Mouse (Mus musculus): Measurements from ENCODE around the gene Olfr532. TPM values are rescaled to one million over a fixed set of nuclear protein-coding genes. Genes with fewer than 3 reads are reported as not detected.
"Not testable (repeated sequence)": the region's sequence is repeated elsewhere in the genome, so short reads cannot be mapped to it uniquely, and the experiment has no call there.

The Olfr532 gene
- not detected for total RNA-seq (2021)
- long read RNA-seq, experiment 1, result 0 reads
- long read RNA-seq, experiment 2, result 0 reads

- DNase-seq (ENCODE audit: low spot score in 2 of 2), result no peak
These were observed at the start of gene Olfr532 for GRCm38 (mm10) chr7:140421539-140421938. Olfr532 (minus strand) TSS chr7:140421639.

- not testable (repeated sequence) for DNase-seq (ENCODE audit: low spot score in 2 of 2)
These were observed 41.6 kb upstream of the Olfr532 start, which contains the start of gene Olfr533 for GRCm38 (mm10) chr7:140463070-140463469. Olfr533 (plus strand) TSS chr7:140463370.

- DNase-seq (ENCODE audit: low spot score in 2 of 2), result no peak
These were observed 21.7 kb upstream of the Olfr532 start for GRCm38 (mm10) chr7:140443141-140443540.

- no peak for DNase-seq (ENCODE audit: low spot score in 2 of 2)
These were observed 18.6 kb downstream of the Olfr532 start, which contains the start of gene Olfr531 for GRCm38 (mm10) chr7:140402818-140403217. Olfr531 (minus strand) TSS chr7:140402918.

- DNase-seq (ENCODE audit: low spot score in 2 of 2), result no peak
These were observed 44.5 kb downstream of the Olfr532 start for GRCm38 (mm10) chr7:140376911-140377310.

GRCm38 (mm10) chr7:140376231-140376630, 45.2 kb downstream of the Olfr532 start, which contains the start of gene Olfr530:
Olfr530 (minus strand) TSS chr7:140376331.
- no peak for DNase-seq (ENCODE audit: low spot score in 2 of 2)

GRCm38 (mm10) chr7:140374300-140374699, 47.1 kb downstream of the Olfr532 start:
- no peak for DNase-seq (ENCODE audit: low spot score in 2 of 2)

Other genes with a start within 250 kb of the Olfr532 start
- gene Olfr523, start 248.4 kb downstream of the Olfr532 start, total RNA-seq (2021), result not detected
- gene Olfr524, start 215.7 kb downstream of the Olfr532 start, total RNA-seq (2021), result not detected
- under 1 TPM in 1 of 2 experiments, not detected in 1; 0.16 TPM for gene Cd163l1, start 203.4 kb downstream of the Olfr532 start, total RNA-seq (2021)
- not detected for gene 5830411N06Rik, start 174.4 kb downstream of the Olfr532 start, total RNA-seq (2021)
- not detected for gene Olfr525, start 100.8 kb downstream of the Olfr532 start, total RNA-seq (2021)
- not detected for gene Olfr527, start 87.6 kb downstream of the Olfr532 start, total RNA-seq (2021)
- gene Olfr60, start 60.0 kb downstream of the Olfr532 start, total RNA-seq (2021), result not detected
- not detected for gene Olfr530, start 45.3 kb downstream of the Olfr532 start, total RNA-seq (2021)
- gene Olfr531, start 18.7 kb downstream of the Olfr532 start, total RNA-seq (2021), result not detected
- not detected for gene Olfr533, start 41.7 kb upstream of the Olfr532 start, total RNA-seq (2021)
- not detected for gene Olfr535, start 62.6 kb upstream of the Olfr532 start, total RNA-seq (2021)
- gene Olfr536, start 85.8 kb upstream of the Olfr532 start, total RNA-seq (2021), result not detected
- not detected for gene Olfr538, start 146.2 kb upstream of the Olfr532 start, total RNA-seq (2021)
- gene Olfr46, start 179.6 kb upstream of the Olfr532 start, total RNA-seq (2021), result not detected
- not detected for gene Olfr61, start 207.3 kb upstream of the Olfr532 start, total RNA-seq (2021)
- not detected for gene Olfr53, start 224.8 kb upstream of the Olfr532 start, total RNA-seq (2021)
- under 1 TPM in 1 of 2 experiments, not detected in 1; 0.02 TPM for gene Olfr539, start 238.3 kb upstream of the Olfr532 start, total RNA-seq (2021)

All from gastrocnemius, postnatal 4 days (tissue).